Comparison of ENCODE assay signal across 25 mouse cellular contexts in the genomic region with DNA sequence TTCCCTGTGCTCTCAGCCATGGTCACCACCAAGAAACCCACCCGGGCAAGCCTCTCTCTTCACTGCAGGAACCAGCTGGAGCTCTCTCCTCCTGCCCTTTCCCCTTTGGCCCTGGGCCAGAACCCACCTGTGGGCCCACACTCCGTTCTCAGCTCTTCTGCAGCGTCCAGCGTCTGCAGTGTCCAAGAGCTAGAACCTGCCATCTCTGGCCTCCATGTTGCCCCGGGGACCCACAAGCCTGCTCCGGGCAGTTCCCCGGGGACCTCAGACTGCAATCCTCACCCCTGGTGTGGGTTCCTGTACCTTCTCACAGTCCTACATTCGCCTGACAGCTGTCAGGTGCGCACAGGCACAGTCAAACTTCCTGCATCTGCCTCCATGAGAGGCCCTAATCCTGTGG. TPM values are rescaled to one million over a fixed set of nuclear protein-coding genes. Genes with fewer than 3 reads are reported as not detected.
"Had no signal": no experiment of that assay in that cellular context is flagged by ENCODE, and none has a peak within 500 bp of the region (broad histone marks: within the 10 kb centered on the region; RNA-seq: fewer than 3 reads in every experiment).

No protein-coding gene starts in this region.

- H3K4me1 ChIP-seq: liver, embryonic 12.5 days; liver, embryonic 15.5 days; lung, embryonic 15.5 days; midbrain, embryonic 10.5 days; midbrain, embryonic 13.5 days; neural tube, embryonic 13.5 days had no signal

- H3K9ac ChIP-seq: limb, embryonic 13.5 days; liver, embryonic 12.5 days; liver, embryonic 15.5 days; lung, embryonic 15.5 days; midbrain, embryonic 13.5 days; neural tube, embryonic 13.5 days had no signal

- DNase-seq: kidney, adult 18-20 months; kidney, adult 9 months; kidney, postnatal 14 days; kidney, postnatal 4 days; liver; lung, adult 18-20 months; lung, postnatal 10 days; lung, postnatal 36 days; retina, postnatal 1 day; right cerebral cortex, postnatal 25 days; spleen, adult 18-20 months; thymus, adult 18-20 months; thymus, postnatal 14 days had no signal

- H3K36me3 ChIP-seq: limb, embryonic 13.5 days; liver, embryonic 12.5 days; liver, embryonic 15.5 days; lung, embryonic 15.5 days; midbrain, embryonic 10.5 days; midbrain, embryonic 13.5 days; neural tube, embryonic 13.5 days had no signal

- H3K4me2 ChIP-seq: limb, embryonic 13.5 days; liver, embryonic 12.5 days; liver, embryonic 15.5 days; lung, embryonic 15.5 days; midbrain, embryonic 13.5 days; neural tube, embryonic 13.5 days had no signal

- ATAC-seq: intestine, embryonic 16.5 days; liver, embryonic 12.5 days; midbrain, embryonic 13.5 days; midbrain, embryonic 16.5 days had no signal

- H3K27me3 ChIP-seq: limb, embryonic 13.5 days; liver, embryonic 12.5 days; liver, embryonic 15.5 days; lung, embryonic 15.5 days; midbrain, embryonic 13.5 days; neural tube, embryonic 13.5 days had no signal

- H3K4me3 ChIP-seq: limb, embryonic 13.5 days; liver, embryonic 12.5 days; liver, embryonic 15.5 days; lung, embryonic 15.5 days; megakaryocyte, embryonic 14.5 days; midbrain, embryonic 10.5 days; midbrain, embryonic 13.5 days; myocyte; neural tube, embryonic 13.5 days had no signal

- H3K27ac ChIP-seq: limb, embryonic 13.5 days; liver, embryonic 12.5 days; liver, embryonic 15.5 days; lung, embryonic 15.5 days; midbrain, embryonic 10.5 days; midbrain, embryonic 13.5 days; neural tube, embryonic 13.5 days had no signal

- H3K9me3 ChIP-seq: limb, embryonic 13.5 days; liver, embryonic 12.5 days; liver, embryonic 15.5 days; lung, embryonic 15.5 days; midbrain, embryonic 10.5 days; midbrain, embryonic 13.5 days; neural tube, embryonic 13.5 days had no signal

RNA-seq across cellular contexts. Expression of gene Tnfsf4, which starts 25.4 kb away (rescaled TPM):
- polyA plus RNA-seq: intestine, embryonic 16.5 days; kidney, embryonic 16.5 days; limb, embryonic 13.5 days; liver, embryonic 12.5 days; liver, embryonic 15.5 days; lung, embryonic 15.5 days; midbrain, embryonic 13.5 days; midbrain, embryonic 16.5 days; myocyte; neural tube, embryonic 13.5 days had no signal
